Mouse (Mus musculus): ENCODE data around the gene Chst14. TPM values are rescaled to one million over a fixed set of nuclear protein-coding genes. Genes with fewer than 3 reads are reported as not detected.
A peak's percentile ranks its signal among the peaks of the same experiment; 100 is the strongest.

The Chst14 gene
- 6.2 and 6.9 TPM in 2 replicates for polyA plus RNA-seq (2015; fragmentation: Nextera tagmentation; extraction: Ambion mirVana)

- ATAC-seq (ENCODE audit: low FRiP score, low read depth): peak; percentile 84
- H3K9me3 ChIP-seq: no peaks in the 10 kb centered on the region
- H3K27me3 ChIP-seq: no peaks in the 10 kb centered on the region
- H3K27ac ChIP-seq (replicated peaks): no peak within 1 kb of the TSS
- peak within 1 kb of the TSS; percentile 59 for H3K4me3 ChIP-seq
- H3K9ac ChIP-seq: peak within 1 kb of the TSS; percentile 49
- peaks cover 25% of the 10 kb centered on the region for H3K36me3 ChIP-seq
- H3K4me1 ChIP-seq (replicated peaks): peaks cover 20% of the 10 kb centered on the region
- WGBS: 3% methylated on average over 40 of the region's 47 CpGs
- H3K4me2 ChIP-seq: peak within 1 kb of the TSS; percentile 94
Observed at GRCm38 (mm10) chr2:118926361-118926997, at the start of gene Chst14. Gene Chst14 (plus strand): TSS chr2:118926496.

- peaks cover 20% of the 10 kb centered on the region; the same call in 1 of the 2 replicates for H3K36me3 ChIP-seq
- H3K27ac ChIP-seq (replicated peaks): no peak overlapping the region
- peaks cover 5% of the 10 kb centered on the region for H3K4me1 ChIP-seq (replicated peaks)
- no peaks in the 10 kb centered on the region for H3K9me3 ChIP-seq
- 90% methylated on average over 4 of the region's 4 CpGs for WGBS
- H3K4me3 ChIP-seq: no peak overlapping the region
- no peak for ATAC-seq (ENCODE audit: low FRiP score, low read depth)
- no peak overlapping the region for H3K4me2 ChIP-seq
- no peak overlapping the region for H3K9ac ChIP-seq
- H3K27me3 ChIP-seq: peaks cover 9% of the 10 kb centered on the region; the same call in 1 of the 2 replicates
Observed at GRCm38 (mm10) chr2:118881019-118881418, 45.3 kb upstream of the Chst14 start.

- Histone ChIP-seq H3K27ac (replicated peaks) (no peak overlapping the region), H3K9ac (no peak overlapping the region), H3K9me3 (no peaks in the 10 kb centered on the region), H3K4me1 (replicated peaks) (peaks cover 5% of the 10 kb centered on the region), H3K4me2 (no peak overlapping the region), H3K4me3 (no peak overlapping the region), H3K27me3 (peaks cover 9% of the 10 kb centered on the region; the same call in 1 of the 2 replicates), H3K36me3 (peaks cover 13% of the 10 kb centered on the region; the same call in 1 of the 2 replicates)
- no peak for ATAC-seq (ENCODE audit: low FRiP score, low read depth)
- whole genome bisulfite sequencing: 87% methylated on average over 5 of the region's 5 CpGs
Observed at GRCm38 (mm10) chr2:118881956-118882355, 44.3 kb upstream of the Chst14 start.

GRCm38 (mm10) chr2:118882840-118883679 is 43.2 kb upstream of the Chst14 start:
- Histone ChIP-seq H3K4me1 (replicated peaks) (peaks cover 12% of the 10 kb centered on the region), H3K4me2 (peak overlapping the region; percentile 85), H3K4me3 (peak overlapping the region; percentile 40), H3K9ac (peak overlapping the region; percentile 47), H3K27me3 (peaks cover 9% of the 10 kb centered on the region; the same call in 1 of the 2 replicates), H3K27ac (replicated peaks) (no peak overlapping the region), H3K36me3 (0 out of 2 replicates have a peak, but pooled peaks cover 4% of the 10 kb centered on the region), H3K9me3 (no peaks in the 10 kb centered on the region)
- WGBS: 2% methylated on average over 32 of the region's 32 CpGs
- ATAC-seq (ENCODE audit: low FRiP score, low read depth): peak; percentile 80

GRCm38 (mm10) chr2:118887440-118887839 is 38.9 kb upstream of the Chst14 start:
- WGBS: 68% methylated on average over 13 of the region's 13 CpGs
- Histone ChIP-seq H3K4me1 (replicated peaks) (peaks cover 12% of the 10 kb centered on the region), H3K9me3 (no peaks in the 10 kb centered on the region), H3K27ac (replicated peaks) (no peak overlapping the region), H3K4me3 (no peak overlapping the region), H3K36me3 (no peaks in the 10 kb centered on the region), H3K9ac (no peak overlapping the region), H3K27me3 (peaks cover 11% of the 10 kb centered on the region; the same call in 1 of the 2 replicates), H3K4me2 (peak overlapping the region; percentile 37)
- ATAC-seq (ENCODE audit: low FRiP score, low read depth): no peak

- H3K27ac ChIP-seq (replicated peaks): no peak overlapping the region
- H3K4me3 ChIP-seq: no peak overlapping the region
- H3K9ac ChIP-seq: no peak overlapping the region
- no peaks in the 10 kb centered on the region for H3K9me3 ChIP-seq
- WGBS: 31% methylated on average over 14 of the region's 14 CpGs
- peak overlapping the region; percentile 37 for H3K4me2 ChIP-seq
- no peaks in the 10 kb centered on the region for H3K36me3 ChIP-seq
- H3K27me3 ChIP-seq: peaks cover 15% of the 10 kb centered on the region; the same call in 1 of the 2 replicates
- ATAC-seq (ENCODE audit: low FRiP score, low read depth): peak; percentile 43; the same call in 1 of the 2 replicates
- H3K4me1 ChIP-seq (replicated peaks): peaks cover 9% of the 10 kb centered on the region
Observed at GRCm38 (mm10) chr2:118887845-118888548, 38.3 kb upstream of the Chst14 start.

- no peak for ATAC-seq (ENCODE audit: low FRiP score, low read depth)
- 88% methylated on average over 4 of the region's 4 CpGs for WGBS
- no peaks in the 10 kb centered on the region for H3K36me3 ChIP-seq
- no peak overlapping the region for H3K4me2 ChIP-seq
- H3K4me3 ChIP-seq: no peak overlapping the region
- peaks cover 30% of the 10 kb centered on the region for H3K27me3 ChIP-seq
- peaks cover 9% of the 10 kb centered on the region for H3K4me1 ChIP-seq (replicated peaks)
- H3K9ac ChIP-seq: no peak overlapping the region
- H3K9me3 ChIP-seq: no peaks in the 10 kb centered on the region
- H3K27ac ChIP-seq (replicated peaks): no peak overlapping the region
Observed at GRCm38 (mm10) chr2:118891173-118891572, 35.1 kb upstream of the Chst14 start.

- WGBS: 1% methylated on average over 38 of the region's 38 CpGs
- peak overlapping the region; percentile 43 for H3K9ac ChIP-seq
- H3K4me1 ChIP-seq (replicated peaks): peaks cover 36% of the 10 kb centered on the region
- no peaks in the 10 kb centered on the region for H3K9me3 ChIP-seq
- no peaks in the 10 kb centered on the region for H3K36me3 ChIP-seq
- peak overlapping the region; percentile 80 for H3K4me2 ChIP-seq
- no peak overlapping the region for H3K27ac ChIP-seq (replicated peaks)
- peak overlapping the region; percentile 43 for H3K4me3 ChIP-seq
- H3K27me3 ChIP-seq: peaks cover 74% of the 10 kb centered on the region
- ATAC-seq (ENCODE audit: low FRiP score, low read depth): no peak
Observed at GRCm38 (mm10) chr2:118895990-118896913, 30.0 kb upstream of the Chst14 start.

GRCm38 (mm10) chr2:118896914-118897291 is 29.4 kb upstream of the Chst14 start:
- ATAC-seq (ENCODE audit: low FRiP score, low read depth): no peak
- 0% methylated on average over 13 of the region's 13 CpGs for WGBS
- Histone ChIP-seq H3K27ac (replicated peaks) (no peak overlapping the region), H3K4me2 (peak overlapping the region; percentile 80), H3K27me3 (peaks cover 72% of the 10 kb centered on the region), H3K4me1 (replicated peaks) (peaks cover 36% of the 10 kb centered on the region), H3K36me3 (no peaks in the 10 kb centered on the region), H3K4me3 (peak overlapping the region; percentile 43), H3K9me3 (no peaks in the 10 kb centered on the region), H3K9ac (peak overlapping the region; percentile 43)

GRCm38 (mm10) chr2:118897392-118897791 is 28.9 kb upstream of the Chst14 start:
- no peak for ATAC-seq (ENCODE audit: low FRiP score, low read depth)
- peaks cover 36% of the 10 kb centered on the region for H3K4me1 ChIP-seq (replicated peaks)
- peak overlapping the region; percentile 80 for H3K4me2 ChIP-seq
- peaks cover 72% of the 10 kb centered on the region for H3K27me3 ChIP-seq
- H3K9me3 ChIP-seq: no peaks in the 10 kb centered on the region
- 2% methylated on average over 7 of the region's 7 CpGs for WGBS
- no peak overlapping the region for H3K27ac ChIP-seq (replicated peaks)
- H3K36me3 ChIP-seq: no peaks in the 10 kb centered on the region
- peak overlapping the region; percentile 43 for H3K4me3 ChIP-seq
- peak overlapping the region; percentile 43 for H3K9ac ChIP-seq

GRCm38 (mm10) chr2:118897808-118898207 is 28.5 kb upstream of the Chst14 start:
- under 1% methylated on average over 11 of the region's 11 CpGs for WGBS
- Histone ChIP-seq H3K9me3 (no peaks in the 10 kb centered on the region), H3K4me3 (no peak overlapping the region), H3K36me3 (no peaks in the 10 kb centered on the region), H3K27ac (replicated peaks) (no peak overlapping the region), H3K27me3 (peaks cover 70% of the 10 kb centered on the region), H3K4me1 (replicated peaks) (peaks cover 38% of the 10 kb centered on the region), H3K4me2 (peak overlapping the region; percentile 80; the same call in 1 of the 2 replicates), H3K9ac (no peak overlapping the region)
- ATAC-seq (ENCODE audit: low FRiP score, low read depth): no peak

All from hindbrain, embryonic 15.5 days (tissue).